Mouse (Mus musculus) bone marrow, adult 2 months (tissue): ENCODE data around the gene Tulp3. TPM values are rescaled to one million over a fixed set of nuclear protein-coding genes. Genes with fewer than 3 reads are reported as not detected.

ENCODE experiments used
- H3K27ac ChIP-seq: fragments of 200-500 bp; 2 replicates; pipeline ENCODE4 v1.5.1; 2012; ENCODE audit warnings: low read depth, mild to moderate bottlenecking, control low read depth, inconsistent platforms, low read length; ENCODE audit not compliant: control insufficient read depth, poor library complexity, insufficient read depth
- H3K4me1 ChIP-seq: fragments of 200-500 bp; 2 replicates; pipeline ENCODE4 v1.6.1; 2011; ENCODE audit warnings: low read length; ENCODE audit not compliant: control insufficient read depth, insufficient read depth
- H3K4me3 ChIP-seq: fragments of 200-500 bp; replicated peaks from 2 replicates; pipeline ENCODE3; 2011; ENCODE audit warnings: mild to moderate bottlenecking, low read depth, low read length, control low read depth; ENCODE audit not compliant: control insufficient read depth
- CTCF ChIP-seq: fragments of 200-500 bp; IDR thresholded peaks from 2 replicates; pipeline ENCODE4 v1.5.1; 2011; ENCODE audit warnings: low read length, control low read depth; ENCODE audit not compliant: control insufficient read depth, insufficient read depth
- POLR2A ChIP-seq: fragments of 200-500 bp; IDR thresholded peaks from 2 replicates; pipeline ENCODE4 v1.6.1; 2011; ENCODE audit warnings: low read depth, mild to moderate bottlenecking, control low read depth, low read length, borderline replicate concordance; ENCODE audit not compliant: control insufficient read depth
- WGBS: fragments of 180-500 bp; shearing (Covaris S2); methylation state at CpG from one replicate; pipeline ENCODE4 v1.1.7; 2018; 5-methylcytosine and 5-hydroxymethylcytosine counted together
- polyA plus RNA-seq: library from polyadenylated mRNA; stranded (reverse); fragments of >200 nt; gene quantifications from 2 replicates; pipeline ENCODE4 v1.2.4, GENCODE M21; 2011; ENCODE audit warnings: low replicate concordance; ENCODE audit not compliant: missing spikeins, insufficient read depth, insufficient read length

The Tulp3 gene
- polyA plus RNA-seq, 1 experiment, result 7.1 TPM

DNA sequence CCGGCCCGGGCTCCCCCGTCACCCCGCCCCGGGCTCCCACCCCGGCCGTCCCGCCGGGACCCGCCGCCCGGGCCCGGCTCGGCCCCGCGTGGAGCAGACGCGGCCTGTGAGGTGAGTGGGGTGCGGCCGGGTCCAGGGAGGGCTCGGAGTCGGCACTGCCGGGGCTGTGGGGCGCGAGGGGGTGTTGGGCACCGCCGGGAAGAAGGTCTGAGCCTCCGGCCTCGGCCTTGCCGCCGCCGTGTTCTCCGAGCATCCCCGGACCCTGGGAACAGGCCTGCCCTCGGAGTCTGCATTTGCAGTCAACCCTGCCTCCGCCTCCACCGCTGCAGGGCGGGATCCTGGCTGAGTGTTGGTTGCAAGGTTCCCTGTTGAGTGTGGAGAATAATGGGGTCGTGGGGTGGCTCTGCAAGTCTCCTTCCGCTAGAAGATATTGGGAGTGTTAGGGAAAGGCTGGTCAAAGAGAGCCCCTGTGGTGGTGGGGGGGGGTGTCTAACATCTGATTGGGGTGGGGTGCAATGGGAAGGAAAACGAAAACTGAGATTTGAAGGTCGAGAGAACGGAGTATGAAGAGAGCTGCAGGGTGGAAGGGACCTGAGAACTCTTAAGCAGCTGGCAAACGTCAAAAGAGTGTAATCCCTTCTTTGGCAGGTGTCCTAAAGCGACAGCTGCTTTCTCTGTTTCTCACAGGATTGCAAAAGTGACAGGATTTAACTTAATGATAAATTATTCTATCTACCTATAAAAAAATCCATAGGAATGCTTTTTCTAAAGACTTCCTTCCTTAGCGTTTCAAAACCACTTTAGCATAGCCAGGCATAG is 7.6 kb upstream of the Tulp3 start:
- Histone ChIP-seq H3K4me3 (peak overlapping the region; percentile 94), H3K4me1 (no peaks in the 10 kb centered on the region; the same call in none of the 2 replicates), H3K27ac (peak overlapping the region; percentile 97)
- TF ChIP-seq CTCF, result no peak
- TF ChIP-seq POLR2A, result no peak
- WGBS, result 2% methylated on average over 46 of the region's 46 CpGs

DNA sequence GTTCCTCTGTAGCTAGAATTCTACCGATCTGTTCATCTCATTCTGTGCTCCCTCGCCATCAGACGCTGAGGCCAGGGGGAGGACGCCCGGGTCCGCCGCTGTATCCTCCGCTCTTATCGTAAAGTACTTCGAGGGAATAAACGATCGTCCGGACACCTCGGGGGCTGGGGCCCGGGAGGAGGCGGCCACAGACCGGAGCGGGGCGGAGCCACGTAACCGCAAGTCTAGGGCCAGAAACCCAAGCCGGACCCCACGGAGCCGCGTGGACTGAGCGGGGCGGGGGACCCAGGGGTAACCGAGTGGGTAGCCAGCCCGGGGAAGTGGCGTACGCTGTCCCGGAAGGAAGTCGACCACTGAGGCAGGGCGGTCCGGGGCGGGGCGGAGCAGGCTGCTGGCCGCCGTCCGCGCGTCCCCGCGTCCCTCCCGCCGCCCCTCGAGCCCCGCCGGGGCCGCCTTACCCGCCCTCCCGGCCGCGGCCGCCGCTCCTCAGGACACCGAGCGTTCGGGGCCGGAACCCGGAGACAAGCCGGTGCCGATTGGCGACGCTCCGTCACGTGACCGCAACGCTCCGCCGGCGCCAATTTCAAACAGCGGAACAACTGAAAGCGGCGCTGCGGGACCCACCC is 6.8 kb upstream of the Tulp3 start, which contains the start of the genes Rhno1 and Foxm1:
TSS of gene Rhno1 (minus strand) at position 531 of the 626 bp plus-strand sequence.
TSS of gene Foxm1 (plus strand) at position 587 of the 626 bp plus-strand sequence.
- Histone ChIP-seq H3K4me3 (peak within 1 kb of the TSS; percentile 94), H3K27ac (peak within 1 kb of the TSS; percentile 97), H3K4me1 (no peaks in the 10 kb centered on the region; the same call in none of the 2 replicates)
- no peak for TF ChIP-seq CTCF
- TF ChIP-seq POLR2A, result peak; percentile 30; the same call in 1 of the 2 replicates
- under 1% methylated on average over 76 of the region's 76 CpGs for WGBS

DNA sequence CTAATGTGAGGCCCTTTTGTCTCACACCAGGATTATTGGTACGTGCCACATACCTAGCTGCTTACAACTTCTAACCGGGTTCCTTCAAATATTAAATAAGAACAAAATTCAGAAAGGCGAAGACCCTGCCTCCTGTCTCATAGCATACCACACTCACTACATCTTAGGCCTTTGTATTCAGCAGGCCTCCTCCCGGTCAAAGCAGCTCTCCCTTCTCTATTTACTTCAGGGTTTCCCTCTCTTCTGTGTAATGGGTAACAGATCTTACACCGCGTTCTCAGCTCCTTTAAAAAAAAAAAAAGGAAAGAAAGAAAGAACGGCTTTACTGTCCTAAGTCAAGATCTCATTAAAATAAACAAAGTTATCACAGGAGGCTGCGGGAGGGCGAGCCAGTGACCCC is 6.2 kb upstream of the Tulp3 start:
- Histone ChIP-seq H3K4me3 (peak overlapping the region; percentile 94), H3K27ac (peak overlapping the region; percentile 97; the same call in 1 of the 2 replicates), H3K4me1 (no peaks in the 10 kb centered on the region; the same call in none of the 2 replicates)
- TF ChIP-seq CTCF, result no peak
- no peak for TF ChIP-seq POLR2A
- 15% methylated on average over 9 of the region's 9 CpGs for WGBS

DNA sequence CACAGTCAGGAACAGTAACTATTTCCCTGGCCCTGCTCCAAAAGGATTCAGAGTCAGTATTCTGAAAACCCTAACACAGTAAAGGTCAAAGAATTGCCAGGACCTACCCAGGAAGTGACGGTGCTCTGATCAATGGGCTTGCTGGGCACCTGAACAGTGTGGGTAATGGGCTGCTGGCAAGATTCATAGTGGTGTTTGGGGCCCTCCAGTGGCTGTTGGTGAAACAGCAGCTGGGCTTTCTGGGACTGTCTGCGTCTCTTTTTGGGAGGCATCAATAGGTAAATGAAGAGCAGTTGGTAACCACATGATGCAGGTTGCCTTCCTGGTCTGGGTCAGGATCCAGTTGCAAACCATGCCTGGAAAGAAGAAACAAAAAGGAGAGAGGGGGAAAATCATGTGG is 3.3 kb upstream of the Tulp3 start:
- TF ChIP-seq CTCF, result peak; percentile 65
- TF ChIP-seq POLR2A, result no peak
- no peaks in the 10 kb centered on the region; the same call in 1 of the 2 replicates for H3K4me1 ChIP-seq
- no peak overlapping the region for H3K4me3 ChIP-seq
- WGBS, result 53% methylated on average over 2 of the region's 2 CpGs
- no peak overlapping the region for H3K27ac ChIP-seq

DNA sequence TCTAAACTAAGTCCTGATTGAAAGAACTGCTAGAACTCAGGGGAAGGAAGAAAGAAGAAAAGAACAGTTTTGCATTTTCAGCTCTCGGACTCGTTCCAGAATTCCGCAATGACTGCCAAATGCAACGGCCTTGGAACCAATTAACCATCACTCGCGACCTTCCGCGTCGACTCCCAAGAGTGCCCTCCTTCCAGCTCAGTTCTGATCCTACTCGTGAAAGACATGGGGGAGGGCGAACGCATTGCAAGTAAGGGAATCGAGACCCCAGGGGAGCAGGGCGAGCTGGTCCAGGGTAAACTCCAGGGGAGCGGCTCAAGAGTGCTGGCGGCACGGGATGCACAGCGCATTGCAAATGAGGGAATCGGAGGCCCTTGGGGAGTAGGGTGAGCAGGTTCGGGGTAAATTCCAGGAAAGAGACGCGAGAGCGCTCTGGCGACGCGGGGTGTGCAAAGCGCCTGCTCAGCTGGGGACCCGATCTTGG is 410 bp downstream of the Tulp3 start:
- Histone ChIP-seq H3K4me3 (peak overlapping the region; percentile 59), H3K4me1 (no peaks in the 10 kb centered on the region), H3K27ac (no peak overlapping the region)
- 2% methylated on average over 28 of the region's 28 CpGs for WGBS
- TF ChIP-seq CTCF (no peak), POLR2A (no peak)

DNA sequence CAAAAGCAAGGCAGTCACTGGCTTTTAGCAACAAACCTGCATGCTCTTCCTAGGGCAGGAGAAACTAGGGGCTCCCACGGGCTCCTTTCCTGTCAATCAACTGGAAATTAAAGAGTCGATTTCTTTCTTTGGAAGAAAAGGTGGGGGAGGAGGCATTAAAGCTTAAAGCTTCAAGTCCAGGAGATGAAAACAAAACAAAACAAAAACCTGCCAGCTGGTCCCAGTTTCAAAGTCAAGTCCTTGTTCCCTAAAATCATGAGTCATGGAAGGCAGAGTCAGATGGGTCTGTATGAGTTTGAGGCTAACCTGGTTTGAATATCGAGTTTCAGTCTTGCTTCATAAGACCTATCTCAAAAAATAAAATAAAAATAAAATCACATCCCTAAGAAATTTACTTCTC is 1.5 kb downstream of the Tulp3 start:
- H3K4me1 ChIP-seq, result no peaks in the 10 kb centered on the region
- TF ChIP-seq POLR2A, result no peak
- TF ChIP-seq CTCF, result no peak
- WGBS, result 57% methylated on average over 3 of the region's 3 CpGs
- H3K27ac ChIP-seq, result no peak overlapping the region
- H3K4me3 ChIP-seq, result no peak overlapping the region

DNA sequence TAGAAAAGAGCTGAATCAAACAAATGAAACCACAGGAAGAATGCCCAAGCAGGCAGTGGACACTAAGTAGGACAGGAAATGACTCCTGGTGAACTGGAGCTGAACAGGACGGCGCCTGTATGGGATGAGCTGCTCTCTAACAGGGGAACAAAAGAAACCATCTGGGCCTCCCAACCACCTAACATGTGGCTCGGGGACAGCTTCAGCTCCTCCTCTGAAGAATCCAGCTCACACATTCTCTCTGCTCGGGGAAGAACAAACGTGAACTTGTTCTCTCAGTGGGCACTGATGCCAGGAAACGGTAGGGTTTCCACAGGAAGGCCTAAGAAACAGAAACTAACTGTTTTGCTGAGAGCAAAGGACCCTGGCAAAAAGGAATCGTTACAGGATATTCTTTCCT is 5.9 kb downstream of the Tulp3 start:
- H3K4me1 ChIP-seq, result no peaks in the 10 kb centered on the region
- TF ChIP-seq POLR2A (no peak), CTCF (no peak)
- no peak overlapping the region for H3K27ac ChIP-seq
- whole genome bisulfite sequencing, result 16% methylated on average over 7 of the region's 7 CpGs
- H3K4me3 ChIP-seq, result no peak overlapping the region

DNA sequence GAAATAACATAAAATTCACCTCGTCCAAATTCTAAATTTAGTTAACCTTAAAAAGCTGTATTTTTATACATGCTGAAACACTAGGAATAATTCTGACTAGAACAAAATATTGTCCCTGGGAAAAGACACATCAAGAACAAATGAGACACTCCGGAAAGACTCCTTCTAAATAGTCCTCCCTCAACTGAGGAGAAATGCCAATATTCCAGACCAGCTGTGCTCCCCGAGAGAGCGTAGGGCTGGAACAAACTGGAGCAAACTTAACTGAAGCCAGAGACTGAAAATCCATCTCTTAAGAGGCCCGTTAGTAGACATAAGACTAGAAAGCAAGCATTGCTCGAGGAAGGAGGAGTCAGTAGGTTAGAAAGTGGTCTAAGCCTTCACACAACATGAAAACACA is 8.9 kb downstream of the Tulp3 start:
- TF ChIP-seq POLR2A, result no peak
- TF ChIP-seq CTCF, result no peak
- Histone ChIP-seq H3K4me3 (no peak overlapping the region), H3K27ac (no peak overlapping the region), H3K4me1 (no peaks in the 10 kb centered on the region)
- WGBS, result 71% methylated on average over 6 of the region's 6 CpGs
